Mouse (Mus musculus): ENCODE data around the gene Rnf187. TPM values are rescaled to one million over a fixed set of nuclear protein-coding genes. Genes with fewer than 3 reads are reported as not detected.

Gene Rnf187
- total RNA-seq (2023), result 114 TPM

GRCm38 (mm10) chr11:58938322-58939087, at the start of gene Rnf187:
TSS of gene Rnf187 (minus strand) at chr11:58938916.

GRCm38 (mm10) chr11:58978027-58978705, 39.5 kb upstream of the Rnf187 start, which contains the start of gene Trim11:
TSS of gene Trim11 (plus strand) at chr11:58978093.

GRCm38 (mm10) chr11:58954420-58955142, 15.9 kb upstream of the Rnf187 start, which contains the start of the genes Hist3h2a and Trim17:
TSS of gene Hist3h2a (plus strand) at chr11:58954685.
TSS of gene Trim17 (plus strand) at chr11:58954685.

GRCm38 (mm10) chr11:58948542-58949479, 10.1 kb upstream of the Rnf187 start, which contains the start of gene Hist3h2ba:
TSS of gene Hist3h2ba (plus strand) at chr11:58948920.

GRCm38 (mm10) chr11:58917745-58918366, 20.9 kb downstream of the Rnf187 start, which contains the start of gene Btnl10:
TSS of gene Btnl10 (plus strand) at chr11:58917908.

GRCm38 (mm10) chr11:58903511-58904409, 35.0 kb downstream of the Rnf187 start, which contains the start of gene Zfp39:
TSS of gene Zfp39 (minus strand) at chr11:58904225.

Other genes with a start within 250 kb of the Rnf187 start
- not detected for gene Olfr319, start 239.8 kb downstream of the Rnf187 start, total RNA-seq (2023)
- 0.47 TPM for gene Olfr318, start 214.9 kb downstream of the Rnf187 start, total RNA-seq (2023)
- not detected for gene Olfr317, start 199.7 kb downstream of the Rnf187 start, total RNA-seq (2023)
- gene Olfr316, start 186.2 kb downstream of the Rnf187 start, total RNA-seq (2023), result not detected
- gene Olfr315, start 165.7 kb downstream of the Rnf187 start, total RNA-seq (2023), result not detected
- gene Olfr314, start 156.0 kb downstream of the Rnf187 start, total RNA-seq (2023), result not detected
- not detected for gene Fam183b, start 137.0 kb downstream of the Rnf187 start, total RNA-seq (2023)
- gene Olfr313, start 123.9 kb downstream of the Rnf187 start, total RNA-seq (2023), result not detected
- gene Olfr312, start 109.7 kb downstream of the Rnf187 start, total RNA-seq (2023), result not detected
- not detected for gene Olfr311, start 99.7 kb downstream of the Rnf187 start, total RNA-seq (2023)
- gene Gm12258, start 91.8 kb downstream of the Rnf187 start, total RNA-seq (2023), result 9.9 TPM
- 15.7 TPM for gene 2810021J22Rik, start 71.7 kb downstream of the Rnf187 start, total RNA-seq (2023)
- gene Zfp39, start 34.7 kb downstream of the Rnf187 start, total RNA-seq (2023), result 9.7 TPM
- not detected for gene Btnl10, start 21.0 kb downstream of the Rnf187 start, total RNA-seq (2023)
- 18.7 TPM for gene Hist3h2ba, start 10.0 kb upstream of the Rnf187 start, total RNA-seq (2023)
- gene Hist3h2a, start 15.8 kb upstream of the Rnf187 start, total RNA-seq (2023), result 45.9 TPM
- gene Trim17, start 15.8 kb upstream of the Rnf187 start, total RNA-seq (2023), result 0.33 TPM
- gene Trim11, start 39.2 kb upstream of the Rnf187 start, total RNA-seq (2023), result 68.5 TPM
- gene Obscn, start 197.5 kb upstream of the Rnf187 start, total RNA-seq (2023), result 0.24 TPM
- 40.9 TPM for gene Iba57, start 224.8 kb upstream of the Rnf187 start, total RNA-seq (2023)
- gene Gjc2, start 244.3 kb upstream of the Rnf187 start, total RNA-seq (2023), result 0.44 TPM